Mouse (Mus musculus): ENCODE data around the gene Serpina16.

- TF ChIP-seq CTCF (conservative IDR thresholded peaks at IDR 0.05; ENCODE audit: low read length) (no peak), POU5F1 (IDR thresholded peaks at IDR 0.05; ENCODE audit: borderline replicate concordance, low read length) (no peak)
Measured at GRCm38 (mm10) chr12:103670964-103671363, 5.0 kb downstream of the Serpina16 start.
